Mouse (Mus musculus): ENCODE results near the gene Emg1.

- TF ChIP-seq EP300 (IDR thresholded peaks at IDR 0.05; ENCODE audit: low read depth), result no peak
- no peak for TF ChIP-seq CTCF (IDR thresholded peaks at IDR 0.05; ENCODE audit: low read depth)
These were observed 23.0 kb downstream of the Emg1 start for GRCm38 (mm10) chr6:124689011-124689410.

Data from liver, embryonic 14.5 days (tissue).